ENCODE assay signal across 8 mouse cellular contexts in the genomic region with DNA sequence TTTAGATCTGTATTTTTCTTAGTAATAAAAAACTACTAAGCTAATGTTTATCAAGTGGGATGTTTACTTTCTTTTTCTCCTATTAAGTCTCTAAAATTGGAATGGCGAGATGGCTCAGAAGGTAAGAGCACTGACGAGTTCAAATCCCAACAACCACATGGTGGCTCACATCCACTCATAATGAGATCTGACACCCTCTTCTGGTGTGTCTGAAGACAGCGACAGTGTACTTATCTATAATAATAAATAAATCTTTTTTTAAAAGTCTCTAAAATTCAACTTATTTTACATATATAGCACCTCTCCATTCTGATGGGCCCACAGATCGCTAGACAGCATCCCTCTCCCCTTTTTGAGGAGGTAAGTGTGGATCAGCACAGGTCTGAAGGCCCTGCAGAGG. TPM values are rescaled to one million over a fixed set of nuclear protein-coding genes. Genes with fewer than 3 reads are reported as not detected.
DNase-seq lines count a peak whose midpoint lies in the region; ATAC-seq and TF ChIP-seq lines count a peak whose summit lies in the region.
"Had no signal": no experiment of that assay in that cellular context is flagged by ENCODE, and none has a peak within 500 bp of the region (broad histone marks: within the 10 kb centered on the region; RNA-seq: fewer than 3 reads in every experiment).

No protein-coding gene starts in this region.

- no peaks in the 10 kb centered on the region for H3K9me3 ChIP-seq in liver, embryonic 11.5 days (ENCODE audit: control insufficient read depth, low read length)
- no peaks in the 10 kb centered on the region for H3K9me3 ChIP-seq in forebrain, embryonic 13.5 days (replicated peaks)
- H3K9me3 ChIP-seq in intestine, postnatal 0 days (ENCODE audit: control insufficient read depth), result no peaks in the 10 kb centered on the region

- no peaks in the 10 kb centered on the region for H3K36me3 ChIP-seq in liver, embryonic 11.5 days (ENCODE audit: control insufficient read depth, insufficient read depth, low read length)
- H3K36me3 ChIP-seq in forebrain, embryonic 13.5 days (ENCODE audit: poor library complexity, severe bottlenecking), result no peaks in the 10 kb centered on the region
- H3K36me3 ChIP-seq in intestine, postnatal 0 days (ENCODE audit: control insufficient read depth, insufficient read depth), result peaks cover 18% of the 10 kb centered on the region; the same call in 1 of the 2 replicates
- no peaks in the 10 kb centered on the region for H3K36me3 ChIP-seq in myocyte (ENCODE audit: control insufficient read depth, insufficient read depth)

- peaks cover 11% of the 10 kb centered on the region for H3K4me1 ChIP-seq in liver, embryonic 11.5 days (replicated peaks; ENCODE audit: control insufficient read depth, insufficient read depth, low read length)
- H3K4me1 ChIP-seq in forebrain, embryonic 13.5 days, result peaks cover 17% of the 10 kb centered on the region
- H3K4me1 ChIP-seq in intestine, postnatal 0 days (replicated peaks; ENCODE audit: control insufficient read depth, insufficient read depth, low read length), result peaks cover 10% of the 10 kb centered on the region; the same call in 1 of the 2 replicates

- H3K9ac ChIP-seq in liver, embryonic 11.5 days (ENCODE audit: low read depth, low read length), result no peak overlapping the region
- H3K9ac ChIP-seq in forebrain, embryonic 13.5 days, result no peak overlapping the region
- H3K9ac ChIP-seq in intestine, postnatal 0 days (ENCODE audit: low read depth, low read length), result no peak overlapping the region

- no peak for ATAC-seq in liver, embryonic 11.5 days (replicated peaks; ENCODE audit: low FRiP score)
- ATAC-seq in forebrain, embryonic 13.5 days, result no peak
- ATAC-seq in intestine, postnatal 0 days, result no peak

- no peak overlapping the region for H3K27ac ChIP-seq in liver, embryonic 11.5 days (ENCODE audit: low read depth, low read length)
- no peak overlapping the region for H3K27ac ChIP-seq in forebrain, embryonic 13.5 days
- no peak overlapping the region for H3K27ac ChIP-seq in intestine, postnatal 0 days (ENCODE audit: low read depth, low read length)

- WGBS in liver, embryonic 11.5 days, result 70% methylated on average over 4 of the region's 4 CpGs
- 62% methylated on average over 4 of the region's 4 CpGs for WGBS in forebrain, embryonic 13.5 days
- WGBS in intestine, postnatal 0 days, result 55% methylated on average over 4 of the region's 4 CpGs

- H3ac ChIP-seq in myocyte (ENCODE audit: control insufficient read depth, insufficient read length), result peak overlapping the region; percentile 55

- no peak for TF ChIP-seq CTCF in intestine, postnatal 0 days (IDR thresholded peaks at IDR 0.05; ENCODE audit: low read depth)

- no peaks in the 10 kb centered on the region for H3K79me2 ChIP-seq in myocyte (ENCODE audit: control insufficient read depth, insufficient read depth)

- H3K4me3 ChIP-seq in liver, embryonic 11.5 days (ENCODE audit: low read depth, low read length), result no peak overlapping the region
- no peak overlapping the region for H3K4me3 ChIP-seq in forebrain, embryonic 13.5 days
- H3K4me3 ChIP-seq in intestine, postnatal 0 days (ENCODE audit: low read depth, low read length), result no peak overlapping the region; the same call in 1 of the 2 replicates
- peak overlapping the region; percentile 56 for H3K4me3 ChIP-seq in myocyte

- no peak for TF ChIP-seq POLR2A in myocyte (IDR thresholded peaks at IDR 0.05; ENCODE audit: insufficient read length, low read depth)

- peak overlapping the region; percentile 88 for H3K4me2 ChIP-seq in liver, embryonic 11.5 days
- H3K4me2 ChIP-seq in forebrain, embryonic 13.5 days, result peak overlapping the region; percentile 71
- peak overlapping the region; percentile 92 for H3K4me2 ChIP-seq in intestine, postnatal 0 days (replicated peaks; ENCODE audit: low read depth)
- peak overlapping the region; percentile 93 for H3K4me2 ChIP-seq in myocyte (ENCODE audit: low read depth)

- DNase-seq in liver, embryonic 11.5 days (ENCODE audit: low spot score), result no peak
- DNase-seq in liver, result no peak
- no peak for DNase-seq in spleen, adult 18-20 months
- DNase-seq in right cerebral cortex, postnatal 25 days, result no peak

- H3K27me3 ChIP-seq in liver, embryonic 11.5 days (replicated peaks; ENCODE audit: control insufficient read depth, insufficient read depth, low read length), result no peaks in the 10 kb centered on the region
- no peaks in the 10 kb centered on the region for H3K27me3 ChIP-seq in forebrain, embryonic 13.5 days
- H3K27me3 ChIP-seq in intestine, postnatal 0 days (replicated peaks; ENCODE audit: control insufficient read depth, insufficient read depth, low read length), result no peaks in the 10 kb centered on the region
- no peaks in the 10 kb centered on the region for H3K27me3 ChIP-seq in myocyte (ENCODE audit: control insufficient read depth, insufficient read depth, insufficient read length)

TF ChIP-seq in myocyte, 11 proteins besides CTCF, POLR2A, EP300 and RAD21:
- TF ChIP-seq SRF (IDR thresholded peaks at IDR 0.05; ENCODE audit: control insufficient read depth, insufficient read length, low read depth) (no peak), USF1 (IDR thresholded peaks at IDR 0.05; ENCODE audit: low read depth) (no peak), CEBPB (IDR thresholded peaks at IDR 0.05; ENCODE audit: insufficient read depth, poor library complexity, severe bottlenecking) (no peak), POLR2AphosphoS2 (IDR thresholded peaks at IDR 0.05; ENCODE audit: insufficient read length, low read depth) (no peak), TCF3 (IDR thresholded peaks at IDR 0.05; ENCODE audit: insufficient read length, low read depth) (no peak), TCF12 (IDR thresholded peaks at IDR 0.05; ENCODE audit: insufficient read depth, poor library complexity, severe bottlenecking) (no peak), E2F4 (IDR thresholded peaks at IDR 0.05; ENCODE audit: insufficient read depth) (no peak), REST (IDR thresholded peaks at IDR 0.05; ENCODE audit: insufficient read depth, insufficient read length) (no peak), MYOG (IDR thresholded peaks at IDR 0.05; ENCODE audit: control insufficient read depth in 1 of 3, insufficient read depth in 1 of 3, insufficient read length in 2 of 3, low read depth in 2 of 3) (no peak), MYOD1 (IDR thresholded peaks at IDR 0.05; ENCODE audit: control insufficient read depth in 1 of 3, insufficient read length in 2 of 3, low read depth in 2 of 3) (no peak), MAX (IDR thresholded peaks at IDR 0.05; ENCODE audit: low read depth) (no peak)

RNA-seq across cellular contexts. Expression of a gene that starts 1.1 kb away (rescaled TPM):
- polyA plus RNA-seq in liver, embryonic 11.5 days (2014; fragmentation: Nextera tagmentation; extraction: Ambion mirVana), result 6.5 and 6.6 TPM in 2 replicates
- polyA plus RNA-seq in forebrain, embryonic 13.5 days (2015; fragmentation: Nextera tagmentation; extraction: Ambion mirVana), result 3.0 and 3.2 TPM in 2 replicates
- polyA plus RNA-seq in intestine, postnatal 0 days (2015; fragmentation: Nextera tagmentation; extraction: Ambion mirVana), result 58.1 and 59.0 TPM in 2 replicates
- polyA plus RNA-seq in myocyte (2012; fragmentation: generic; extraction: Trizol), result 17.6 TPM

RNA-seq across cellular contexts. Expression of a gene that starts 1.2 kb away (rescaled TPM):
- 40.3 and 44.6 TPM in 2 replicates for polyA plus RNA-seq in liver, embryonic 11.5 days (2014; fragmentation: Nextera tagmentation; extraction: Ambion mirVana)
- 69.3 and 79.6 TPM in 2 replicates for polyA plus RNA-seq in forebrain, embryonic 13.5 days (2015; fragmentation: Nextera tagmentation; extraction: Ambion mirVana)
- polyA plus RNA-seq in intestine, postnatal 0 days (2015; fragmentation: Nextera tagmentation; extraction: Ambion mirVana), result 136 and 144 TPM in 2 replicates
- polyA plus RNA-seq in myocyte (2012; fragmentation: generic; extraction: Trizol), result 95.7 TPM

RNA-seq across cellular contexts. Expression of a gene that starts 12.3 kb away (rescaled TPM):
- not detected in 2 replicates for polyA plus RNA-seq in liver, embryonic 11.5 days (2014; fragmentation: Nextera tagmentation; extraction: Ambion mirVana)
- polyA plus RNA-seq in forebrain, embryonic 13.5 days (2015; fragmentation: Nextera tagmentation; extraction: Ambion mirVana), result not detected in 2 replicates
- polyA plus RNA-seq in intestine, postnatal 0 days (2015; fragmentation: Nextera tagmentation; extraction: Ambion mirVana), result 0.13 TPM in 1 of 2 replicates, not detected in the other
- polyA plus RNA-seq in myocyte (2012; fragmentation: generic; extraction: Trizol), result 0.55 TPM
- polyA plus RNA-seq: erythroblast, embryonic 14.5 days had no signal

RNA-seq across cellular contexts. Expression of a gene that starts 33.5 kb away (rescaled TPM):
- polyA plus RNA-seq in liver, embryonic 11.5 days (2014; fragmentation: Nextera tagmentation; extraction: Ambion mirVana), result 400 and 425 TPM in 2 replicates
- 193 and 198 TPM in 2 replicates for polyA plus RNA-seq in forebrain, embryonic 13.5 days (2015; fragmentation: Nextera tagmentation; extraction: Ambion mirVana)
- 676 and 681 TPM in 2 replicates for polyA plus RNA-seq in intestine, postnatal 0 days (2015; fragmentation: Nextera tagmentation; extraction: Ambion mirVana)
- polyA plus RNA-seq in myocyte (2012; fragmentation: generic; extraction: Trizol), result 261 TPM

RNA-seq across cellular contexts. Expression of a gene that starts 42.4 kb away (rescaled TPM):
- 93.2 and 98.2 TPM in 2 replicates for polyA plus RNA-seq in liver, embryonic 11.5 days (2014; fragmentation: Nextera tagmentation; extraction: Ambion mirVana)
- 29.1 and 32.3 TPM in 2 replicates for polyA plus RNA-seq in forebrain, embryonic 13.5 days (2015; fragmentation: Nextera tagmentation; extraction: Ambion mirVana)
- 13.3 and 14.0 TPM in 2 replicates for polyA plus RNA-seq in intestine, postnatal 0 days (2015; fragmentation: Nextera tagmentation; extraction: Ambion mirVana)
- 19.7 TPM for polyA plus RNA-seq in myocyte (2012; fragmentation: generic; extraction: Trizol)
